Mouse (Mus musculus) frontal cortex, postnatal 25 days (tissue): ENCODE data around the gene Lamp2.
"Not testable (repeated sequence)": the region's sequence is repeated elsewhere in the genome, so short reads cannot be mapped to it uniquely, and the experiment has no call there.

Source experiments
- DNase-seq, 2 experiments: peaks; one replicate each; pipeline ENCODE4 v3.0.0; 2022; ENCODE audit warnings: low spot score in 2 of 2

Gene Lamp2

DNA sequence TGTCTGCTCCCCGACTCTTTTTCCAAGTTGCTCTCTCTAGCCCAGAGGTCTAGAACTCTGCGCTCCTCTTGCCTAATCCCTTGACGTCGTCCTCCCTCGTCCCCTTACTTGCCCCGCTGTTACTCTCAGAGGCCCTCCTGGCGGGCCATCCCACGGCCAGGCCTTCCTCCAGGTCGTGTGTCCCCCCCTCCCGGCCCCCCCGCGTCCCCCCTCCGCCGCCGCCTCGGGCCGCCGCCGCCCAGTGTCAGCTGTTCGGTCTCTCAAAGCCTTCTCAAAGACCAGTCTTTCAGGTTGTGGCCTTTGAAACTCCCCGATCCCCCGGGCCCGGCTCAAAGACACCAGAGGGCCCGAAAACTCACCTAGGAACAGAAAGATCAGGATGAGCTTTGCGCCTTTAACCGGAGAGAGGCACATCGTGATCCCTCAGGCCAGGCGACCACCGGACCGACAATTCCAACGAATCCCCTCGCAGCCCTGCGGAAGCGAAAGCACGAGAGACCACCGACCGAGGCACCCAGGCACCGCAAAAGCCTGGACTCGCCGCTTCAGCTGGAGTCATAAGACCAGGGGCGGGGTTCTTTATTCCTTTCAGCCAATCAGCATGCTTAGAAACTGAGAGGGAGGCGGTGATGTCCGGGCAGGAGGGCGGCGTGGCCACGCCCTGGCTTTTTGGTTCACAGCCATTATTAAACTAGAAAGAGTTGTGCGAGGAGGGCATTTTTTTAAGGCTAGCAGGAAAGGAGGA lies at the start of gene Lamp2:
Gene Lamp2 (minus strand): TSS at position 565 of the 745 bp plus-strand sequence.
- peak; percentile 25 to 56 for DNase-seq

DNA sequence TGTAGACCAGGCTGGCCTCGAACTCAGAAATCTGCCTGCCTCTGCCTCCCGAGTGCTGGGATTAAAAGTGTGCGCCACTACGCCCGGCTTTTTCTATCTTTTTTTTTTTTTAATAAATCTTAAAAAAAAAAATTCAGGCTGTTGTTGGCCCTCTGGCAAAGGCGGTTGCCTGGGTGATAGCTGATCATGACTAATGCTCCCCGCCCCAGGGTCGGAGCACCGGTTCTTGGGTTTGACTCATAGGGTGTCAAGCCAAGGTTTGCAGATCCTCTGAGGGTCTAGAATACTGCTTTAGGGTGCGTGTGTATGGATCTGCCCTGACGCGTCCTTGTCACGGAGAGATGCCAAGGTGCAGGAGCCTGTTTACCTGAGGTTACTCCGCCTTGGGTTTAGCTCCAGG lies 48.6 kb upstream of the Lamp2 start:
- no peak for DNase-seq

DNA sequence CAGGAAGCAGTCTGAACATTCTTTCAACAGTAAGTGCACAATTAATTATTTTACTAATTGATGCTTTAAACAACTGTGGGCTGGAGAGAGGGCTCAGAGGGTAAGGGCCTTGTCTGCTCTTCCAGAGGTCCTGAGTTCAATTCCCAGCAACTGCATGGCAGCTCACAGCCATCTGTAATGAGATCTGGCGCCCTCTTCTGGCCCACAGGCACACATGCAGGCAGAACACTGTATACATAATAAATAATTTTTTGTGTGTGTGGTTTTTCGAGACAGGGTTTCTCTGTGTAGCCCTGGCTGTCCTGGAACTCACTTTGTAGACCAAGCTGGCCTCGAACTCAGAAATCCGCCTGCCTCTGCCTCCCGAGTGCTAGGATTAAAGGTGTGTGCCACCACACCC lies 45.9 kb upstream of the Lamp2 start:
- DNase-seq: not testable (repeated sequence)

DNA sequence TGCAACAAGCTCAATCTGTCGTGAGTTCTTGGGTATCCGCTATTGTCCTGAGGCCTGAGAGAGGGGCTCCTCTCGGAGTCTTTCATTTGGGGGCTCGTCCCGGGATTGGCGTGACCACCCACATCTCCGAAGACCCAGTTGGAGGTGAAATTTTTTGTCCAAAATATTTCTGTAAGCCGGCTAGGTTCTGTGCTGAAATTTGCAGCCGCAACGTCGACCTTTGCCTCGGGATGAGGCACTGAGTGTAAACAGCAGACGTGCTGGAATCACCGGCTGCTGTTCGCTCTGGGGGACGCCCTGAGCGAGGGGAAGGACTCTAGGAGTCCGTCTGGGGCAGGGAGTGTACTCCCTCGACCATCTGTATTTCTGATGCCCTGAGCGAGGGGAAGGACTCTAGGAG lies 29.2 kb upstream of the Lamp2 start:
- not testable (repeated sequence) for DNase-seq

GRCm38 (mm10) chrX:38478583-38478982 lies 22.3 kb upstream of the Lamp2 start:
- DNase-seq: no peak

- DNase-seq: peak; percentile 14 to 38
Measured at GRCm38 (mm10) chrX:38473537-38474299, 17.5 kb upstream of the Lamp2 start.

- DNase-seq: no peak
Measured at GRCm38 (mm10) chrX:38473164-38473536, 16.9 kb upstream of the Lamp2 start.

DNA sequence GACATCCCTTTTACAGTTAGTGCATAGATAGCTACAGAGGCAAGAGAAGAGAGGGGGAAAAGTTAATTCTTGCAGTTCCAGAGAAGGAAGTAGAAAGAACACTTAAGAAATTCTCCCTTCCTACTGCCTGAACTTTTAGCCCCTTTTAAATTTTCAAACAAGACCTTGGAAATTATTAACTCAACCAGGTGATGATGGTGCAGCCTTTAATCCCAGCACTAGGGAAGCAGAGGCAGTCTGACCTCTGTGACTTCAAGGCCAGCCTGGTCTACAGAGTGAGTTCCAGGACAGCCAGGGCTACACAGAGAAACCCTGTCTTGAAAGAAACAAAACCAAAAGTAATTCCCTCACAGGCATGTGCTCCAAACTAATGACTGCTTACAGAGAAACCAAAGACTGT lies 10.0 kb upstream of the Lamp2 start:
- DNase-seq: no peak

DNA sequence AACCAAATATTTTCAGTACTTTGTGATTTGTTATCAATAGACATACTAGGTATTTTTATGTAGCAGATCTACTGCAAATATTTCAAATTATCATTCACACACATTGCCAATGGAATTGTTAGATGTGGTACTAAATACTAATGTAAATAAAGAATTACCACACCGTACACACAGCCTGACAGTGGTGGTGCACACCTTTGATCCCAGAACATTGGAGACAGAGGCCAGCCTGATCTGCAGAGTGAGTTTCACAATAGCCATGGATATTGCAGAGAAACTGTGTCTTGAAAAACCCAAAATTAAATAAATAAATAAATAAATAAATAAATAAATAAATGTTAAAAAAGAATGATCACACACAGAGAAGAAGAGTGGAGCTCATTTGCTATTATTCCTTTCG lies 6.9 kb upstream of the Lamp2 start:
- no peak for DNase-seq

DNA sequence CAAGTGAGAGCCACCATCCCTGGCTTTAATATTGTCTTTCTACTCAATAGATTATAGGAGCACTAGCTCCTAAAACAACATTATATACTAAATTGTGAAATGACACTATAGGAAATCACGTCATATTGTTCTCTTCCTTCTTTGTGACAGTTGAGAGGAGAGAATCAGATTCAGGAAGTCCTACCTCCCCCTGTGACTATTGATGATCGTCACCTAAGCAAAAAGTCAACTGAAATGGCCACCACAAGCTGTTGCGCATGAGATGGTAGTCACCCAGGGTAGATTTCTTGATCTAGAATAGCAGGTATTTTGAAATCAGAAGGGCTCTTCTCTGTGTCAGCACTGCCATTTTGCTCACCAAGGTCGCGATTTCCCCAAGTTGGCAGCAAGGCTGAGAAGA lies 5.8 kb upstream of the Lamp2 start:
- DNase-seq: no peak

- DNase-seq: no peak
Measured at GRCm38 (mm10) chrX:38460887-38461286, 4.6 kb upstream of the Lamp2 start.

- DNase-seq: no peak
Measured at GRCm38 (mm10) chrX:38459076-38459475, 2.8 kb upstream of the Lamp2 start.

DNA sequence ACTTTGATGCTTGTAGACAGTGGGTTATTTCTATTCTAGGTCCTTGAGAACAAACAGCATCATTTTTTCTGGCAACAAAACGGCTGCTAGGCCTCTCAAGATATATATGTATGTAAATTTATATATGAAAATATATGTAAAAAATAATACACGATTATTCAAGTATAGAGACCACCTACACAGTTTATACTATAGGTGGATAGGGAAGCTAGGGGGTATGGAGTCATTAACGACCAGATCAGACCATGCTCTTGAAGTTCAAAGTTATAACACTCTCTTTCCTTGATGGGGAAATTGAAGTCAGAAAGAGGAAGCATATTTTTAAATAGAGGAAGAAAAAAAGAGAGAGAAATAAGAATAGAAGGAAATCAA lies 367 bp upstream of the Lamp2 start:
- DNase-seq: no peak

GRCm38 (mm10) chrX:38455474-38455873 lies 780 bp downstream of the Lamp2 start:
- no peak for DNase-seq

DNA sequence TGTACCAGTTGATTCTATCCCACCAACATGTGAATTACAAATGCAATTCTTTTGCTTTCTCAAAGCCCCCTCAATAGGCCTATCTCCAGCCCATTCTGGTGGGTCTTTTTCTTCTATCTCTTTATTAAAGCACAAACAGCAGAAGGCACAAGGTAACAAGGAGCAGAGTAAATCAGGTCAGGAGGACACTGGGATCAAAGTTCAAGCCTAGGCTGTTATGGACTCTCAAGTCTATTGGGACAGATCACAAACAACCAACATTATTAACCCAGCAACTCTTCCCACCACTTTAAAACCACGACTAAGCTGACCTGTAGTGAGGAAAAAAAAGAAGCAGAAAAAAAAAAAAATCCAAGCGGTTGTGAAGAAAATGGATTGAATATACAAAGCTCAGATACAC lies 1.4 kb downstream of the Lamp2 start:
- DNase-seq: no peak

- DNase-seq: no peak
Measured at GRCm38 (mm10) chrX:38453924-38454323, 2.3 kb downstream of the Lamp2 start.

DNA sequence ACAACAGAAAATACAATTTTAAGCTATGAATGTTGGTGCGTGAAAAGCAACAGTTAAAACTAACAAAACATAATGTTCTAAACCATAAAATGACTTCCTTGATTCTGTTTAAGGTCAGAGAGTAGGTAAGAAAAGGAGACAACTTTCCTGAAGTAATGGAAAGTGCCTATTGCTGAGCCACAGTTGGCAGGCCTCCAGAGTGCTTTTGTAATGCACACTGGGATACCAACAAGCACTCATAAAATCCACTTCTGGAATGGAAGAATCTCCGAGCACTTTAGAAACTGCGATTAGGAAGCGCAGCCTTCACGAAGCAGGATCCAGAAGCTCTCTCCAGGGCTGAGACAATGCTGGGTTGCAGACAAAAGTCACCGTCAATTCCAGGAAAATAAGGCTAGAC lies 5.8 kb downstream of the Lamp2 start:
- no peak for DNase-seq

DNA sequence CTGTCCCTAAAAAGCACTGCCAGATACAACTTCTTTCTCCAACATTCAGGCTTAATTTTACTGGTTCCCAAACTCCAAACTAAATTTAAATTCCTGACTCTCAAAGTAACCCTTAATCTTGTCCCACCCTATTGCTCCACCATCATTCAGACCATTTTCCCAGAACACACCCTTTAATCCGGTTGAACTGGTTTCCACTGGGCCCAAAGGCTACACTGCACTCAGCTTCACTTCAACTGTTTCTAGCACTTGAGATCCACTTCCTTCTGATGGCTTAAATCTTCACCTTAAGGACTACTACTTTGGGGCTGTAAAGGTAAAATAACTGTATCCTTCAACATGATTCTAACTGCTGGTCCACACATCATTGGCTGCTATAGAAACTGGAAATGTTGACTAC lies 10.5 kb downstream of the Lamp2 start:
- DNase-seq: no peak

GRCm38 (mm10) chrX:38442425-38442824 lies 13.8 kb downstream of the Lamp2 start:
- DNase-seq: no peak

DNA sequence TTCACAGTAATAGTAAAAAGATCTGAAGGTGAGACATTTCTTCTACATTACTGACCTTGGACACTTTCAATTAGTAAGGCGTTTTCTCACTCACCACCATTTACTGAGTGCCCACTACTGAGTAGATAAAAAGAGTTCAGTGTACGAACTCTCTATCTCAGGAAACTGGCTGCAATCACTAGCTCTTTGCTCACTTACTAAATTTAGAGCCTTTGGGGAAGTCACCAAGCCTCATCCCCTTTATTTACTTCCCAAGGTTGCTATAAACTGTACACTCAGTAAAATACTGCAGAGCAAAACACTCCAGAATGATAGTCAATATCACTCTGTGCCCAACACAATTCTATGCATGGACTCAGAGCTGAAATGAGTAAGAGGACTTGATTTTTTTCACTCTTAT lies 16.6 kb downstream of the Lamp2 start:
- no peak for DNase-seq

DNA sequence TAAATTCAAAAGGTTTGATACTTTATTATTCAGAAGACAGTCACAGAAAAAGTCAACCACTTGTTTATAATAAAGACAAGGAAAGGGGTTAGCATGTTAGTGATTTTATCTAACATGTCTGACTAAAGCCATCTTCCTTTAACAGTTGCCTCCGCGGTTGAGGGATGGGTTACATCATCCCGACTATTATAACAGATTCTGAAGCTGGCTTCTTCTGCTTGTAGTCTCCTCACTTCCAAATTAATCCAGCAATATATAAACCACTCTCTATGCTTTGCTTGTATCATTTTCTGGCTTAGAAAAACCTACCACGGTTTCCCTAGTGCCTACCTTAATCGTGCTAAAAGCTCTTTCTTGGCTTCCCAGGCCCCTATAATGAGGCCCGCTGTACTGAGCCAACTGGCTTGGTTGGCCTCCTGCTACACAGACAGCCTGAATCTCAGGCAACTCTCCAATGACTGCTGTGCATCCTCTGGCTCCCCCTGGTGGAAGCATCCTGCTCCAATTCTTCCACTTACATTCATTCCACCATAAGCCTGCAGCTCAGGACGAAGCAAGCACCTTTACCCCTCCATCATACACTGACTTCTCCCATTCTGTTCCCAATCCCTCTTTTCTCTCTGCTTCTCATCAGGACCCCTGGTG lies 18.0 kb downstream of the Lamp2 start:
- peak; percentile 48 to 64 for DNase-seq

DNA sequence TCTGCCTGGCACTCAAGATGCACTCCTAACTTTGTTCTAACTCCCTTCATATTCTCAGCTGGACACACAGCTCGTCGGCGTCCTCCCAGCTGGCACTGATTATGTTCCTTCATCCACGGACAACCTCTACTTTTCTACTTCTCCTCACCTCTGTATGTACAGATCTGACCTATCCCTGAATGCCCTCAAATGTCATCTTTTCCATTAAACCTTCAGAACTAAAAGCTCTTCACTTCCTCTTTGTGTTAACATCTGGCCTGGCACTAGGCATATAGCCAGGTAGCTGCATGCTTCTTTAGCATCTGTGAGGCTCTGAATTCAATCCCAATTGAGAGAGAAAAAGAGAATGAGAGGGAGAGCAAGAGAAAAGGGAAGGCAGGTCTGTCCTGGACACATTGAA lies 26.8 kb downstream of the Lamp2 start:
- no peak for DNase-seq
